ENCODE assay signal across 32 mouse cellular contexts in the genomic region with DNA sequence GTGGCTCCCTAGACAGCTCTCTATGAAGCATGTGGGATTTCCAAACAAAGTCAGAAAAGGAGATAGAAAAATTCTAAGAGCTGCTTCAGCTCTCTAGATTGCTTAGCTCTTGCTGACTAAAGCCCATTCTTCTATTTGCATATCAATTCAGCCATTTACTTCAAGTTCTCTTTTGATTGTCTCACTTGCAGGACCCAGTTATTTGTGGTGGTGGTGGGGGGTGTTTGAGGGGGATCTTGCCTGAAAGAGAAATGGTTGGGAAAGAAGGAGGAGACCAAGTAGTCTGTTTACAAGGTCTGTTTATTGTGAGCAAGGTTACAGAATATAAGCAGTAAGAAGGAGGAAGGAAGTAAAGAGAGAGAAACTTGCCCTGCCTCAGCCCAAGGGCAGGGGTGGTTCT.
"Had no signal": no experiment of that assay in that cellular context is flagged by ENCODE, and none has a peak within 500 bp of the region (broad histone marks: within the 10 kb centered on the region; RNA-seq: fewer than 3 reads in every experiment).

No protein-coding gene starts in this region.

- ATAC-seq: liver, embryonic 12.5 days; liver, postnatal 0 days; lung, postnatal 0 days; midbrain, embryonic 13.5 days; midbrain, embryonic 15.5 days; midbrain, embryonic 16.5 days had no signal

- H3K27me3 ChIP-seq: limb, embryonic 12.5 days; limb, embryonic 13.5 days; limb, embryonic 15.5 days; liver, embryonic 12.5 days; liver, embryonic 13.5 days; liver, embryonic 15.5 days; lung, embryonic 15.5 days; megakaryocyte, embryonic 14.5 days; midbrain, embryonic 12.5 days; midbrain, embryonic 13.5 days; midbrain, embryonic 15.5 days; neural tube, embryonic 12.5 days; neural tube, embryonic 13.5 days had no signal

- H3K9me3 ChIP-seq: limb, embryonic 10.5 days; limb, embryonic 12.5 days; limb, embryonic 13.5 days; limb, embryonic 15.5 days; liver, embryonic 12.5 days; liver, embryonic 13.5 days; liver, embryonic 15.5 days; lung, embryonic 15.5 days; megakaryocyte, embryonic 14.5 days; midbrain, embryonic 10.5 days; midbrain, embryonic 12.5 days; midbrain, embryonic 13.5 days; midbrain, embryonic 15.5 days; neural tube, embryonic 12.5 days had no signal

- H3K4me2 ChIP-seq: limb, embryonic 12.5 days; limb, embryonic 13.5 days; limb, embryonic 15.5 days; liver, embryonic 11.5 days; liver, embryonic 12.5 days; liver, embryonic 13.5 days; liver, embryonic 15.5 days; lung, embryonic 14.5 days; lung, embryonic 15.5 days; midbrain, embryonic 11.5 days; midbrain, embryonic 12.5 days; midbrain, embryonic 13.5 days; midbrain, embryonic 15.5 days; neural tube, embryonic 12.5 days; neural tube, embryonic 13.5 days had no signal

- H3K4me3 ChIP-seq: limb, embryonic 10.5 days; limb, embryonic 12.5 days; limb, embryonic 13.5 days; limb, embryonic 15.5 days; liver, embryonic 12.5 days; liver, embryonic 13.5 days; liver, embryonic 15.5 days; lung, embryonic 15.5 days; megakaryocyte, embryonic 14.5 days; midbrain, embryonic 10.5 days; midbrain, embryonic 12.5 days; midbrain, embryonic 13.5 days; midbrain, embryonic 15.5 days; myocyte; neural tube, embryonic 12.5 days; neural tube, embryonic 13.5 days had no signal

- H3K4me1 ChIP-seq: limb, embryonic 10.5 days; limb, embryonic 12.5 days; limb, embryonic 13.5 days; limb, embryonic 15.5 days; liver, embryonic 12.5 days; liver, embryonic 13.5 days; liver, embryonic 15.5 days; lung, embryonic 15.5 days; megakaryocyte, embryonic 14.5 days; midbrain, embryonic 10.5 days; midbrain, embryonic 12.5 days; midbrain, embryonic 13.5 days; midbrain, embryonic 15.5 days; neural tube, embryonic 12.5 days; neural tube, embryonic 13.5 days had no signal

- DNase-seq: left cerebral cortex, postnatal 4 days; liver; liver, embryonic 13.5 days; liver, postnatal 0 days; lung, adult 18-20 months; lung, adult 2 months; lung, embryonic 14.5 days; lung, postnatal 10 days; lung, postnatal 14 days; lung, postnatal 36 days; lung, postnatal 4 days had no signal

- H3K36me3 ChIP-seq: limb, embryonic 10.5 days; limb, embryonic 12.5 days; limb, embryonic 13.5 days; limb, embryonic 15.5 days; liver, embryonic 12.5 days; liver, embryonic 13.5 days; liver, embryonic 15.5 days; lung, embryonic 15.5 days; midbrain, embryonic 10.5 days; midbrain, embryonic 12.5 days; midbrain, embryonic 13.5 days; midbrain, embryonic 15.5 days; neural tube, embryonic 12.5 days; neural tube, embryonic 13.5 days had no signal

- H3K9ac ChIP-seq: limb, embryonic 12.5 days; limb, embryonic 13.5 days; limb, embryonic 15.5 days; liver, embryonic 12.5 days; liver, embryonic 13.5 days; liver, embryonic 14.5 days; liver, embryonic 15.5 days; liver, postnatal 0 days; lung, embryonic 14.5 days; lung, embryonic 15.5 days; midbrain, embryonic 12.5 days; midbrain, embryonic 13.5 days; midbrain, embryonic 15.5 days; neural tube, embryonic 12.5 days; neural tube, embryonic 13.5 days had no signal

- H3K27ac ChIP-seq: limb, embryonic 10.5 days; limb, embryonic 12.5 days; limb, embryonic 13.5 days; limb, embryonic 15.5 days; liver, embryonic 12.5 days; liver, embryonic 13.5 days; liver, embryonic 14.5 days; liver, embryonic 15.5 days; lung, embryonic 15.5 days; macrophage; midbrain, embryonic 10.5 days; midbrain, embryonic 12.5 days; midbrain, embryonic 13.5 days; midbrain, embryonic 15.5 days; neural tube, embryonic 12.5 days; neural tube, embryonic 13.5 days had no signal
